Mouse (Mus musculus) layer of hippocampus, adult 8-10 months (tissue): Measurements from ENCODE around the gene Tmem145. TPM values are rescaled to one million over a fixed set of nuclear protein-coding genes. Genes with fewer than 3 reads are reported as not detected.
"Not testable (repeated sequence)": the region's sequence is repeated elsewhere in the genome, so short reads cannot be mapped to it uniquely, and the experiment has no call there.

ENCODE experiments used
- DNase-seq, 2 experiments: peaks; one replicate each; pipeline ENCODE4 v3.0.0; 2022; ENCODE audit warnings: low spot score in 2 of 2
- total RNA-seq, 4 experiments: library from RNA; stranded (reverse); gene quantifications; 2 replicates each; pipeline ENCODE4 v1.2.4; 2022

The Tmem145 gene
- 10 to 100 TPM; 28.7 to 36.7 (median 33.4) TPM for total RNA-seq

DNA sequence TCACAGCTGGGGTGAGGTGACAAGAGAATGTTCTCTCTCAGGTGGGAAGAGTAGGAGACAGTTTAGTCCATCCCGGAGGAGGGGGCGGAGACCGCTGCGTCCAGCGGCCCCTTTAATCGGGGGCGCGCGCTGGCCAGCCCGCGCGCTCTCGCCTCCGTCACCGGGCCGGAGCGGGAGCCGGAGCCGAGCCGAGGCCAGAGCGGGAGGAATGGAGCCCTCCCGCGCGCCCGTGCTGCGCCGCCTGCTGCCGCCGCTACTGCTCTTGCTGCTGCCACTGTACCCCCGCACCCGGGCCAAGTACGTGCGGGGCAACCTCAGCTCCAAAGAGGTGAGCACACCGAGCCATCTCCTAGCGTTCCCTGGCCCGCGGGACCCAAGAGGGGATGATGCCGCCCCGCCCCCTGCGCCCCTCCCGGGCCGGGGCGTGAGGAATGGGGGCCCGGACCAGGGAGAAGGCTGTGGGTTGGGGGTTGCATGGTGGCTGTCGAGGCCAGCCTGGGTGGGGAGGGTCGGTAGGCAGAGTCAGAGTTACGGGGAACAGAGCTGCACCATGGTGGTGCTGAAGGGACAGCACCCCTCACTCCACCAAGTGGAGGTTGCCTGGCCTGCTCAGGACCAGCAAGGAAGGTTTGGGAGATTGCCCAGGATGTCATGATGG, at the start of gene Tmem145:
Gene Tmem145, plus strand, starts transcription at position 151 of the 658 bp plus-strand sequence.
- no peak for DNase-seq

GRCm38 (mm10) chr7:25261896-25262295, 44.0 kb upstream of the Tmem145 start:
- DNase-seq = no peak

- DNase-seq = no peak
Measured at GRCm38 (mm10) chr7:25263968-25264870, 41.7 kb upstream of the Tmem145 start.

DNA sequence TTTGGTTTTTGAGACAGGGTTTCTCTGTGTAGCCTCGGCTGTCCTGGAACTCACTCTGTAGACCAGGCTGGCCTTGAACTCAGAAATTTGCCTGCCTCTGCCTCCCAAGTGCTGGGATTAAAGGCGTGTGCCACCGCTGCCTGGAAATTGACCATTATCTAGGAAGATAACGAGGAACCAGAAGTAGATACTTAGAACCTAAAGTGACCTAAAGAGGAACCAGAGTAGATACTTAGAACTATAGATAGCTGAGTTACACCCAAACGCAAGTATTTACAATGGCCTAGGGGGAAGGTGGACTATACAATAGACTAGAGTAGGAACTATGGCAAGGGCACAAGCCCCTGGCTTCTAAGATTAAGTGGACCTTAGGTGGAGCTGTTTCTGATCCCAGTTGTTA, 40.2 kb upstream of the Tmem145 start:
- DNase-seq = not testable (repeated sequence)

DNA sequence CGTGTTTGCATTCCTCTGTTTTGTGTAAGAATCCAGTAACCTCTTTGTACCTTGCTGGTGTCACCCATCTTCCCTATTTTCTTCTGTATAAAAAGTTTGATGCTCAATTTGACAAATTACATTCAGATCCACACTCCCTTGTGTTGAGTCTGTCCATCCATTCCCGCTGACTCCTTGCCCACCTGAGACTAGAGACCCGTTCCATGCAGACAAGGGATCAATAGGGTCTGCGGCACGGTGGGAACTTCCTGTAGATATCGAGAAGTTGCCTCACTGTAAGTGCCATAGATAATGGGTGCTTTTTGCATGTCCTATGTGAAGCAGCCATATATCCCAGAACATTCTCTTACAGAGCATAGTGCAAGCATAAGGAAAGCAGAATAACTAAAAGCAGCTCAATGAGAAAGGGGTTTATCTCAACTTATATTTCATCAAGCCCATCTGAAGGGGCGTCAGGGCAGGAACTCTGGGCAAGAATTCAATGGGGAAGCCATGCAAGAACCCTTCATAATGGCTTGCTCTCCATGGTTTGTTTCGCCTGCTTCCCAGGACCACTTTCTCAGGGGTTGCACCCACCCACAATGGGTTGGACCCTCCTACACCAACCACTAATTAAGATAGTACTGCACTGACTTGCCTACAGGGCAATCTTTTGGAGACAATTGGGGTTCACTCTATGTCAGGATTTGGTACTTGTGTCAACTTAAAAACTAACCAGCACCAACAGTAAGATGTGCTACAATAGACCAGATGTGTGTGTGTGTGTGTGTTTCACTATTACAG, 39.5 kb upstream of the Tmem145 start:
- peak in 1 of 2 experiments; percentile 14 for DNase-seq

DNA sequence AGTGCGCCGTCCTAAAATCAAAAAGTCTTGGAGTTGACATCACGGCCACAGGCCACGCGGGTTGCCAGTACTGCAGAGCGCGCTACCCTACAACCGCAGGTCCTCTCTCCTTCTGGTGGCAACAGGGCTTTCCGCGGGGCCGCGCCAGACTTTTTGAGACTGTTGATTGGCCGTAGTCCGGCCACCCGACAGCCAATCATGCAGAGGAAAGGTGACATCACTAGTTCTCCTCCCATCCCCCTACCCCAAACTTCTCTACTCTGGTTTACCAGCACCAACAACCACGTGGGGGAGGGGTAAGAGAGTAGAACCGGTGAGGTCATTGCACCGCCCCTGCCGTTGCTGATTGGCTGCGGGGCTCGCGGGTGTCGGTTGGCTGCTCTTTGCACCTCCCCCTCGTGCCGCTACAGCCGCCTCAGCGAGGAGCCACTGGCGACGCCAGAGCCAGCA, 38.6 kb upstream of the Tmem145 start, which contains the start of gene Cic:
Gene Cic, plus strand, starts transcription at position 404 of the 450 bp plus-strand sequence.
- DNase-seq = peak; percentile 99

DNA sequence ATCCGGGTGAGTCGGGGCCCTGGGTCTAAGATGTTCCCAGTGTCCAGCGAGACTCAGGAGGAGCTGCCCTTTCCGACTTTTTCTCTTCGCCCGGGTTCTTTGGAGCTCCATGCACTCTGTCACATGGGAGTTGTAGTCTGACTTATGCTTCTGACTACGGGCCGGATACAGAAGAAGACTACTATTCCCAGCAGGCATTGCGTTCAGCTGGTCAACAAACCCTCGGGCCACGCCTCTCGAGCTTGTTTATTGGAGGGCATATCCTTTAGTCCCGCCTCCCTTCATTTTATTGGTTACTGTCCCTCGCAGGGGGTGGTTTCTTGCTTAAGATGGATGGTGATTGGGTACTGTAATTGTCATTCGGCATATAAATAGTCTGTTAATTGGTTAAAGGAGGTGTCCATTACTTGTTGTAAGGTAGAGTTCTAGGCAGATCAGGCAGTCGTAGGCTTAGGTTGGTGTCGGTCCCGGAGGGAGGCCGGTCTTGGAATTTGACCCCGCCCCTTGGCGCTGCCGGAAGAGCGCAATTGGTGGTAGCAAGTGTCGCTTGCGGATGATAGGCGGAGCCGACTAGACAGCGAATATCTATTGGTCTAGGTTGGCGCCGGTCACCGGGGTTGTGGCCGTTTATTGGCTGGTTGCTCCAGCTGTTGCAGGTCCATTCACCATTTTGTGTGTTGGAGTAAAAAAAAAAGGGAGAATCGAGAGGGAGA, 38.0 kb upstream of the Tmem145 start:
- peak; percentile 100 for DNase-seq

GRCm38 (mm10) chr7:25268588-25268987, 37.3 kb upstream of the Tmem145 start:
- no peak for DNase-seq

GRCm38 (mm10) chr7:25269029-25269428, 36.9 kb upstream of the Tmem145 start:
- DNase-seq = peak in 1 of 2 experiments; percentile 11

GRCm38 (mm10) chr7:25269545-25270271, 36.2 kb upstream of the Tmem145 start:
- no peak for DNase-seq

GRCm38 (mm10) chr7:25270652-25271633, 35.0 kb upstream of the Tmem145 start:
- DNase-seq = no peak

- no peak for DNase-seq
Measured at GRCm38 (mm10) chr7:25271651-25272444, 34.1 kb upstream of the Tmem145 start.

DNA sequence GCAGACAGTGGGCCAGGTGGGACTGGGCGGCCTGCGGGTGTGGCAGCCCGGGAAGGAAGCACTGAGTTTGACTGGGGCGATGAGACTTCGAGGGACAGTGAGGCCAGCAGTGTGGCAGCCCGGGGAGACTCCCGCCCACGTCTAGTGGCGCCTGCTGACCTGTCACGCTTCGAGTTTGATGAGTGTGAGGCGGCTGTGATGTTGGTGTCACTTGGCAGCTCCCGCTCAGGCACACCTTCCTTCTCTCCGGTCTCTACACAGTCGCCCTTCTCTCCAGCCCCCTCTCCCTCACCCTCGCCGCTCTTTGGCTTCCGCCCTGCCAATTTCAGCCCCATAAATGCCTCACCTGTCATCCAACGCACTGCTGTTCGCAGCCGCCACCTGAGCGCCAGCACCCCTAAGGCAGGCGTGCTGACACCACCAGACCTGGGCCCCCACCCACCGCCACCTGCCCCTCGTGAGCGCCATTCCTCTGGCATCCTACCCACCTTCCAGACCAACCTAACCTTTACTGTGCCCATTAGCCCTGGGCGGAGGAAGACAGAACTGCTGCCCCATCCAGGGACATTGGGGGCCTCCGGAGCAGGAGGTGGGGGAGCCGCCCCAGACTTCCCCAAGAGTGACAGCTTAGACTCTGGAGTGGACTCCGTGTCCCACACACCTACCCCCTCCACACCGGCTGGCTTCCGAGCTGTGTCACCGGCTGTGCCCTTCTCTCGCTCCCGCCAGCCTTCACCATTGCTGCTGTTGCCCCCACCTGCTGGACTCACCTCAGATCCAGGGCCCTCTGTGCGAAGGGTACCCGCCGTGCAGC, 33.3 kb upstream of the Tmem145 start:
- no peak for DNase-seq

DNA sequence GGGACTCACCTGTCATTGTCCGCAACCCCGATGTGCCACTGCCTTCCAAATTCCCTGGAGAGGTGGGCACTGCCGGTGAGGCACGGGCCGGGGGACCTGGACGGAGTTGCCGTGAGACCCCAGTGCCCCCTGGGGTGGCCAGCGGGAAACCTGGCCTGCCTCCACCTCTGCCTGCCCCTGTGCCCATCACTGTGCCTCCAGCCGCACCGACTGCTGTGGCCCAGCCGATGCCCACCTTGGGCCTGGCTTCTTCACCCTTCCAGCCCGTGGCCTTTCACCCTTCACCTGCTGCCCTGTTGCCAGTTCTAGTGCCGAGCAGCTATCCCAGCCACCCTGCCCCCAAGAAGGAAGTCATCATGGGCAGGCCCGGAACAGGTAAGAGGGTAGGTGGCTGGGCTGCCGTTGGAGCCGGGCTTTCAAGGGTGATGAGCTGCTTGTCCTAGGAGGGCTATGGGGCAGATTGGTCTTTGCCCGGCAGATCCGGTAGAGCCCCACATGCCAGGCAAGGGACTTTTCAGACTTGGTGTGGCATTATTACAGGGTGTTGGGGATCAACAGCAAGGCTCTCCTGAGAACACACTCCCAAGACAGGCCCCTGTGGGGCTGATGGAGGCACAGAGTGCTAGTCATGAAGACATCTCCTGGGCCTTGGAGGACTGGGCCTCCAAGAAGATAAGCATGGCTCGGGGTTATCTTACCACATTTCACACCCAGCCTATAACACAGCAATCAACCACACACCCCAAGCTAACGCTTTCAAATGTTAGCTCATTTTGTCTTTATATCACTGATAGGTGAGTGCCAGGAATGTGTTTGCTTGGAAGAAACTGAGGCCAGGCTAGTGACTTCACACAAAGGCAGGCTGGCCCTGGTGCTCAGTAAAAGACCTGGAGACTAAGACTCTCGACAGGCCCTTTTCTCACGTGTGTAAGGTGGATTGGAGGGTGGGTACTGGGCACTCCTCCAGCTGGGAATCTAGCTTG, 32.4 kb upstream of the Tmem145 start:
- DNase-seq = no peak

DNA sequence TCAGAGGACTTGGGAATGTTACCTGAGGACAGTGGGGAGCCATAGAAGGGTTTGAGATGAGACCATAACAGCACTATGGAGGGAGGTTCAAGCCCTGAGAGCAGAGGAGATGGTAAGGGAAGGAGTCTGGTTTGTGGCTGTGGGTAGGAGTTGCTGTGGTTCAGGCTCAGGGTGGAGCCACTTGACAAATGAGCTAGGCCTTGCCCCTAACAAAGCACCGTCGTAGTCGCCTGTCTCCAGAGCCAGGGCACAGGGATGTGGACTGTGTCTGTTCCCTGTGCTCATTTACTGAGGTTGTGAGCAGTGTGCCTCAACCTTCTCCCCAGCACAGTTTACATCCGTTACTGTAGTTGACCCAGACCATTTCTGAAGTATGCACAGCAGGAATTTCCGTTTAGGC, 31.3 kb upstream of the Tmem145 start:
- no peak for DNase-seq

GRCm38 (mm10) chr7:25274996-25275395, 30.9 kb upstream of the Tmem145 start:
- DNase-seq = no peak
